Mouse (Mus musculus) brain, embryonic 14.5 days (tissue): ENCODE data around the gene Gm11985.

Experiments used
- CTCF ChIP-seq: fragments of 200-500 bp; IDR thresholded peaks from 2 replicates; pipeline ENCODE4 v1.5.1; 2012; ENCODE audit warnings: inconsistent platforms, mild to moderate bottlenecking, moderate library complexity, borderline replicate concordance; ENCODE audit not compliant: insufficient read depth, insufficient read length; ENCODE audit errors: extremely low read depth
- POLR2A ChIP-seq: fragments of 200-500 bp; IDR thresholded peaks from 2 replicates; pipeline ENCODE4 v1.6.1; 2012; ENCODE audit warnings: mild to moderate bottlenecking, inconsistent platforms, borderline replicate concordance; ENCODE audit not compliant: poor library complexity, insufficient read depth, insufficient read length, severe bottlenecking; ENCODE audit errors: extremely low read depth

DNA sequence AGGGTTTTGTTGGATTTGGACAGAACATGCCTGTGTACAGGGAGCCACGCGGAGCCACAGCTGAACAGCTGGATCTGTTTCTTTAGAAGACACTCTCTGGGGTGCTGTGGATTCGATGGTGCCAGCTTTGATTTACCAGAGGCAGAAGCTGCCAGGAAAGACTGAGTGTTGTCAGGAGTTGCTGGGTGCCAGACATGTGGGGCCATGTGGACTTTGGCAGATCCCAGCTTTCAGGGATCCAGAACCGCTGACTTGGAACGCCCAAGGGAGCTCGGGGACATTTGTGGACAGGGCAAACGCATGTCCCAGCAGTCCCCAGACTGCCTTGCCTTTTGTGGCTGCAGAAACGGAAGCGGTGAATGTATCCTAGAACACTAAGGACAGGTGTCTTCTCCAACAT, 52.6 kb downstream of the Gm11985 start:
- TF ChIP-seq POLR2A (no peak), CTCF (no peak)
